Mouse (Mus musculus): Measurements from ENCODE around the gene Tfip11. TPM values are rescaled to one million over a fixed set of nuclear protein-coding genes. Genes with fewer than 3 reads are reported as not detected.
"Not testable (repeated sequence)": the region's sequence is repeated elsewhere in the genome, so short reads cannot be mapped to it uniquely, and the experiment has no call there.

Tfip11 gene
- polyA plus RNA-seq, 1 experiment from 2014 or later: 41.7 TPM

DNA sequence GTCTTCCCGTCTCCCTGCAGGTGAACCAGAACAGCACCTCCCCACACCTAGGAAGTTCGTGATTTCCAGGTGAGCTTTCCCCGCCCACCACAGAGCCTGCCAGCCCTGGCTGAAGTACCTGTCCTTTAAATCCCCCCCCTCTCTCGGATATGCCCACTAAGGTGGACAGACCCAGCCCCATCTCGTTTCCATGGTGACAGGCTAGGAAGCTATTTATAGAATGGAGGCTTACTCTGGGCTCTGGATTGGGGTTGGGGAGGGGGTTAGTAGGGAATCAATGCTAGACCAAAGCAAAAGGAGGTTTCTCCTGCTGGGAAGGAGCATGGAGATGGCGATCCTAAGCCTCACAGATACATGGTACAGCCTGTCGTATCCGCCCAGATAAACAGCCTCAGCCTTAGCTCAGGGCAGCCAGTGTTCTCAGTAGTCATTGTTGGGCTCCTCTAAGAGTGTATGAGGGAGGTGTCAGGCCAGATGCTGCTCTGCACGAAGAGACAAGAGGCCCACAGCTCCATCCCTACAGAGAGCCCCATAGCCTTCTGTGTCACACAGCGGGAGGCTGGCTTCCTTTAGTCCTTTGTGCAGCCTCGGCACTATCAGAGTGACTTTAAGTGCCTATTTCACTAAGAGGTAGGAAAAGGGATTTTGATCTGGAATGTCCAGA is 12.8 kb upstream of the Tfip11 start:
- Histone ChIP-seq H3K36me3 (replicated peaks) (peaks cover 77% of the 10 kb centered on the region), H3K27me3 (ENCODE audit: poor library complexity, severe bottlenecking) (no peaks in the 10 kb centered on the region), H3K27ac (peak overlapping the region; percentile 35; the same call in 1 of the 2 replicates), H3K4me3 (no peak overlapping the region), H3K4me1 (peaks cover 9% of the 10 kb centered on the region), H3K9me3 (no peaks in the 10 kb centered on the region)
- no peak for DNase-seq (ENCODE audit: extremely low spot score, low spot score)
- 69% methylated on average over 11 of the region's 11 CpGs for WGBS

DNA sequence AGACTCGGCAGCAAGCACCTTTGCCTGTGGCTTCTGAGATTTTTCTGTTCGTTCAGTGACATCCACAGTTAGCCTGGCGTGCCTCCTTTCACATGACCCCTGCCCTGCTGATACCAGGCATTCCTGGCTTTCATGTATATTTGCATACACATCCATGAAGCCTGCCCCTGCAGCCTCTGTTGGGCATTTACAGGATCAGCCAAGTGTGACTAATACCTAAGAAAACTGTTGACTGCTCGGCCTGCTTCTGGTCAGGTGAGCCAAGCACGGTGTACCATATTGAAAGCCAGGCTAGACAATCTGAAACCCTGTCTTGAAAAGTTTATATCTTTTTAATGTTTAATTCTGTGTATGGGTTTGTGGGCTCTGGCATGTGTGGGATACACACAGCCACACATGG is 9.7 kb upstream of the Tfip11 start:
- no peak for DNase-seq (ENCODE audit: extremely low spot score, low spot score)
- Histone ChIP-seq H3K4me1 (peaks cover 9% of the 10 kb centered on the region), H3K4me3 (no peak overlapping the region), H3K27ac (no peak overlapping the region), H3K36me3 (replicated peaks) (peaks cover 46% of the 10 kb centered on the region), H3K9me3 (no peaks in the 10 kb centered on the region), H3K27me3 (ENCODE audit: poor library complexity, severe bottlenecking) (no peaks in the 10 kb centered on the region)
- WGBS: 81% methylated on average over 5 of the region's 5 CpGs

DNA sequence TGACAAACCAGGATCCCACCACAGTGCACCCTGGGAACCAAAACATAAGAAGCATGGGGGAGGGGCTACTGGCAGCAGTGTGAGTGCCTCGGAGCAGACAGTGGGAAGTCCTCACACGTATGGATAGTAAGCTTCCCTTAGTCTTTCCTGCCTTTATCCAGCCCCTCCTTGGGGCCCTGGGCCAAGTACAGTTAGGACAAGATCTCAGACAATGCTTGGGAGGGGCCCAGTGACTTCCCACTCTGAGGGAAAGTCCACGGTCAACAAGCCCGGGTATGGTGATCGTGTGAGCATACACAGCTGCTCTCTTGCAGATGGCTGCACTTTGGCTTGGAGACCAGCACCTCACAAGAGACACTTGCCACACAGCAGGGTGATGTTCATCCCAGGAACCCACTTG is 8.8 kb upstream of the Tfip11 start:
- no peak overlapping the region for H3K27ac ChIP-seq
- peaks cover 37% of the 10 kb centered on the region for H3K36me3 ChIP-seq (replicated peaks)
- H3K4me1 ChIP-seq: peaks cover 9% of the 10 kb centered on the region
- 70% methylated on average over 5 of the region's 5 CpGs for WGBS
- no peaks in the 10 kb centered on the region for H3K9me3 ChIP-seq
- no peaks in the 10 kb centered on the region for H3K27me3 ChIP-seq (ENCODE audit: poor library complexity, severe bottlenecking)
- H3K4me3 ChIP-seq: no peak overlapping the region
- DNase-seq (ENCODE audit: extremely low spot score, low spot score): no peak

GRCm38 (mm10) chr5:112319343-112319742 is 6.8 kb upstream of the Tfip11 start:
- H3K36me3 ChIP-seq (replicated peaks): peaks cover 17% of the 10 kb centered on the region
- DNase-seq (ENCODE audit: extremely low spot score, low spot score); H3K27me3 ChIP-seq (ENCODE audit: poor library complexity, severe bottlenecking); H3K9me3 ChIP-seq; H3K4me1 ChIP-seq; H3K27ac ChIP-seq; H3K4me3 ChIP-seq: not testable (repeated sequence)
- WGBS: 64% methylated on average over 2 of the region's 2 CpGs

GRCm38 (mm10) chr5:112320379-112320778 is 5.8 kb upstream of the Tfip11 start:
- Histone ChIP-seq H3K4me1 (peaks cover 8% of the 10 kb centered on the region), H3K27ac (no peak overlapping the region), H3K27me3 (ENCODE audit: poor library complexity, severe bottlenecking) (no peaks in the 10 kb centered on the region), H3K4me3 (no peak overlapping the region), H3K9me3 (no peaks in the 10 kb centered on the region), H3K36me3 (replicated peaks) (peaks cover 8% of the 10 kb centered on the region; the same call in 1 of the 2 replicates)
- DNase-seq (ENCODE audit: extremely low spot score, low spot score): no peak
- WGBS: 84% methylated on average over 5 of the region's 5 CpGs

DNA sequence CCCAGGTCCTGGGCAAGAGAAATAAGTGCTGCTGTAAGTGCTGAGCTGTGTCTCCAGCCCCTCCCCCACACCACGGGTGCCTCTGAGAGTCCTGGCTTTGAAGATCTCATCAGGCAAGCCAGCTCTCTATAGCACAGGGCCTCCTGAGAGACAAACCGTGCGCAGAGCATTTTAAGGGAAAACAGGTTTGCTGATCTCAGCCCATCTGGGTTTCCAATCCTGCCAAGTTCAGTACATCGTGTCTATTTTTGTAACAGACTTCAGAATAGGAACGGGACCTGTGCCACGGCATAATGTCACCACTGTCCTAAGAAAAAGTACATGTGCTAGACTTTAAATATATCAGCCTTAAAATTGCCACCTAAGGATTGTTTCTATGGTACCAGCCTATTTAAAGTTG is 5.2 kb upstream of the Tfip11 start:
- H3K9me3 ChIP-seq: no peaks in the 10 kb centered on the region
- no peak overlapping the region for H3K4me3 ChIP-seq
- 0 out of 2 replicates have a peak, but pooled peaks cover 2% of the 10 kb centered on the region for H3K36me3 ChIP-seq (replicated peaks)
- no peaks in the 10 kb centered on the region for H3K27me3 ChIP-seq (ENCODE audit: poor library complexity, severe bottlenecking)
- H3K27ac ChIP-seq: no peak overlapping the region
- 82% methylated on average over 6 of the region's 6 CpGs for WGBS
- H3K4me1 ChIP-seq: peaks cover 13% of the 10 kb centered on the region
- DNase-seq (ENCODE audit: extremely low spot score, low spot score): no peak

DNA sequence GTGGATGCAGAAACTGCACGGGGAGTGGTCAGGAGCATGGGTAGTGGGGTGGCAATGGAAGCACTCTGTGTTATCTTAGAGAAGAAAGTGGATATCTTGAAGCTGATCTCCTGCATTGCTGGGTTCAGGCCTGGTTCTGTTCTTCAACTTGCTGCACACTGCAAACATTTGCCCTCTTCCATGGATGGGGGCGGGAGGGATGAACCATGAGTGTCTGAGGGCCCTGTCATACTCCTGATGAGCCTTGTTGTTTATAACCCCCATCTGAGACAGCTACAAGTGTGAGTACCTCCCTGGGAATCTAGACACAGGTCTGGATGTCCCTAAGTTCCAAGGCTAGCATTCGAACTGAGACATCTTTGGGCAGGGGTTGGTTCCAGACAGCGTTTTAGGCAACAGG is 4.8 kb upstream of the Tfip11 start:
- no peak overlapping the region for H3K4me3 ChIP-seq

GRCm38 (mm10) chr5:112323246-112323645 is 2.9 kb upstream of the Tfip11 start:
- Histone ChIP-seq H3K27ac (no peak overlapping the region), H3K4me3 (no peak overlapping the region), H3K27me3 (ENCODE audit: poor library complexity, severe bottlenecking) (no peaks in the 10 kb centered on the region), H3K9me3 (no peaks in the 10 kb centered on the region), H3K36me3 (replicated peaks) (peaks cover 7% of the 10 kb centered on the region), H3K4me1 (peaks cover 32% of the 10 kb centered on the region)
- DNase-seq (ENCODE audit: extremely low spot score, low spot score): no peak
- 89% methylated on average over 6 of the region's 6 CpGs for WGBS

More for the DNA sequence above, 4.8 kb upstream of the Tfip11 start:
- WGBS: 90% methylated on average over 4 of the region's 4 CpGs
- no peaks in the 10 kb centered on the region for H3K9me3 ChIP-seq
- H3K36me3 ChIP-seq (replicated peaks): no peaks in the 10 kb centered on the region
- peaks cover 14% of the 10 kb centered on the region for H3K4me1 ChIP-seq
- no peak for DNase-seq (ENCODE audit: extremely low spot score, low spot score)
- H3K27me3 ChIP-seq (ENCODE audit: poor library complexity, severe bottlenecking): no peaks in the 10 kb centered on the region
- H3K27ac ChIP-seq: no peak overlapping the region

DNA sequence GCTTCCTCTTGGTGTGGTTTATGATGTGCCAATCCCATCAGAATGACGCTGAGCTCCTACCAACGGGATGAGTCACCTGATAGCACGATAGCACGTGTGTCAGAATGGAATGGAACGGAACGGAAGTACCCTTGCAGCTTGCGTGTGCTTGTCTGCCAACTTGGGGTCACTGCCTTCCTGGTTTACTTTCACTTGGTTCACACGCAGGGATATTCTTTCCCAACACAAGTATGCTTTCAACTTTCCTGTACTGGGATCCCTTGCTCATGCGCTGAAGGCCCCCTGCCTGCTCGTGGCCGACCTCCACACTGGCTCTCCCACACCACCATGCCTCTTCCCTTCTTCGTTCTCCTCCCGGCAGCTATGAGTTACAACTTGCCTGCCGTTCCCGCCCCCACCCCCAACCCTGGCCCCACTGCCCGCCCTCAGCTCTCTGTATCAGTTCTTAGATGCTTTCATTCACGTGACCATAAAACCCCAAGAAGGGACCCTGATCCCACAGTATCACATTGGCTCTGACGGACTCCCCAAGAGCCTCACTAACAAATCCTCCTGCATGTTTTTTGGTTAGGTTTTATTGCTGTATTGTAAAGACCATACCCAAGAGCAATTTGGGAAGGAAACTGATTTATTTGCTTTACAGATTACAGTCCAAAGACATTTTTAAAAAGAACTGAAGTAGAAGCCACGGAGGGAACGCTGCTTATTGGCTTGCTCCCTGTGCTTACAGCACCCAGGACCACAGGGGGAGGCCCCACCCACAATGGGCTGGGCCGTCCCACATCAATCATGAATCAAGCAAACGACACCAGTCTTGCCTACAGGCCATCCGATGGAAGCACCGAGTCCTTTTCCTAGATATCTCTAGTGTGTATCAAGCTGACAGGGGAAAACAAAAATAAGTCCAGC is 1.3 kb upstream of the Tfip11 start:
- peaks cover 32% of the 10 kb centered on the region for H3K4me1 ChIP-seq
- H3K9me3 ChIP-seq: no peaks in the 10 kb centered on the region
- DNase-seq (ENCODE audit: extremely low spot score, low spot score): no peak
- peaks cover 23% of the 10 kb centered on the region for H3K36me3 ChIP-seq (replicated peaks)
- H3K27ac ChIP-seq: peak overlapping the region; percentile 83
- peak overlapping the region; percentile 83 for H3K4me3 ChIP-seq
- WGBS: 41% methylated on average over 24 of the region's 24 CpGs
- H3K27me3 ChIP-seq (ENCODE audit: poor library complexity, severe bottlenecking): no peaks in the 10 kb centered on the region

DNA sequence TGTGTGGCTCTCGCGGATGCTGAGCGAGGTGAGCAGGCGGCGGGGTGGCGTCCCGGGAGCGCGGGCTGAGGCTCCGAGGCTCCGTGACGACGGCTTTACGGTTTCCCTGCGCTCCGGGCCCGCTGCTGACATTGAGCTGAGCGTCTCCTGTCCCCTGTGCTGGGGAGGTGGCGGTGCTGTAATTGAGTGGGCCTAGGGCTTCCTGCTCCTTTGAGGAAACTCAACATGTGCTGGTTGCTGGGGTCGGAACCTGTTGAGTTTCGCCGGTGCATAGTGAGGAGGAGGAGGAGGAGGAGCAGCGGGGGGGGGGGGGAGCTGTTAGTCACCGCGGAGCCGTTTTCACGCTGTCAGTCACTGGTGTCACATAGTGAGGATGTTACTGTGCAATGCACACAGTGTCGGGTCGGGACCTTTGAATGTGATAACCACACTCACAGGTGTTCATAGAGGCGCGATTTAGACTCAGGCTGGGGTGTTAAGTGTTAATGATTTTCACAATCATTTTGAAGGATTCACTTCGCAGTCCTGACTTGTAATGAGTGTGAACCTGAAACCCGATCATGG is 370 bp downstream of the Tfip11 start:
- peak overlapping the region; percentile 83 for H3K4me3 ChIP-seq
- peak overlapping the region; percentile 83 for H3K27ac ChIP-seq
- WGBS: 1% methylated on average over 33 of the region's 33 CpGs
- H3K9me3 ChIP-seq: no peaks in the 10 kb centered on the region
- H3K4me1 ChIP-seq: peaks cover 32% of the 10 kb centered on the region
- peaks cover 40% of the 10 kb centered on the region for H3K36me3 ChIP-seq (replicated peaks)
- no peak for DNase-seq (ENCODE audit: extremely low spot score, low spot score)
- no peaks in the 10 kb centered on the region for H3K27me3 ChIP-seq (ENCODE audit: poor library complexity, severe bottlenecking)

GRCm38 (mm10) chr5:112327854-112328253 is 1.7 kb downstream of the Tfip11 start:
- Histone ChIP-seq H3K9me3 (no peaks in the 10 kb centered on the region), H3K27ac (no peak overlapping the region), H3K27me3 (ENCODE audit: poor library complexity, severe bottlenecking) (no peaks in the 10 kb centered on the region), H3K36me3 (replicated peaks) (peaks cover 53% of the 10 kb centered on the region), H3K4me1 (peaks cover 32% of the 10 kb centered on the region), H3K4me3 (no peak overlapping the region)
- WGBS: 93% methylated on average over 15 of the region's 15 CpGs
- no peak for DNase-seq (ENCODE audit: extremely low spot score, low spot score)

- DNase-seq (ENCODE audit: extremely low spot score, low spot score): no peak
- no peak overlapping the region for H3K27ac ChIP-seq
- no peaks in the 10 kb centered on the region for H3K27me3 ChIP-seq (ENCODE audit: poor library complexity, severe bottlenecking)
- H3K4me3 ChIP-seq: no peak overlapping the region
- no peaks in the 10 kb centered on the region for H3K9me3 ChIP-seq
- H3K36me3 ChIP-seq (replicated peaks): peaks cover 74% of the 10 kb centered on the region
- WGBS: 94% methylated on average over 14 of the region's 14 CpGs
- peaks cover 28% of the 10 kb centered on the region for H3K4me1 ChIP-seq
Observed at GRCm38 (mm10) chr5:112329805-112330564, 3.8 kb downstream of the Tfip11 start.
